Mouse (Mus musculus): ENCODE measurements around the gene Casp3. TPM values are rescaled to one million over a fixed set of nuclear protein-coding genes. Genes with fewer than 3 reads are reported as not detected.
"Not testable (repeated sequence)": the region's sequence is repeated elsewhere in the genome, so short reads cannot be mapped to it uniquely, and the experiment has no call there.

Casp3 gene
- 130 and 144 TPM in 2 replicates for polyA plus RNA-seq (2016; fragmentation: Nextera tagmentation; extraction: Ambion mirVana)

- Histone ChIP-seq H3K27ac (peak within 1 kb of the TSS; percentile 96), H3K9me3 (no peaks in the 10 kb centered on the region), H3K27me3 (ENCODE audit: insufficient read depth, poor library complexity, severe bottlenecking) (no peaks in the 10 kb centered on the region), H3K4me1 (replicated peaks) (peaks cover 38% of the 10 kb centered on the region), H3K36me3 (no peaks in the 10 kb centered on the region; the same call in 1 of the 2 replicates), H3K4me3 (peak within 1 kb of the TSS; percentile 93)
- 1% methylated on average over 53 of the region's 54 CpGs for WGBS
- peak; percentile 99 for DNase-seq (ENCODE audit: low spot score)
These were observed at the start of gene Casp3, which contains the start of gene Primpol for GRCm38 (mm10) chr8:46616879-46617689. TSS of gene Casp3 (plus strand) at chr8:46617291. TSS of gene Primpol (minus strand) at chr8:46617212.

DNA sequence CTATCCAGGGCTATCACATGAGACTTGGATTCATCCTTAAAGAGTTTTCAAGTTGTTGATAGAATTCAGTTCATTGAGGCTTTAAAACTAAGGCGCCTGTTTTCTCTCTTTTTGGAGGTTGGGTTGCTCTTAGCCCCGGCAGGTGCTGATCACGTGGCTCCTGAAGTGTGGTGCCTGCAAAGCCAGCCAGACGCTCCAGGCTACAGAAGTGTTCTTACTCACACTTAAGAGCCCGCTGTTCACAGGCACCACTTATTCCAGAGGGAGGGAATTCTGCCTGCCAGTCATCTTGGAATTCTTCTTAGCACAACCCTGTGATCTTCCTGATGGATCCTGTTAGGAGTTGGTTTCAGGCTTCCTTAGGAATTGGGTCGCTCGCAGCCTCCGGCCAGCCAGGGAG lies 49.1 kb upstream of the Casp3 start:
- 91% methylated on average over 8 of the region's 8 CpGs for WGBS
- no peak overlapping the region for H3K4me3 ChIP-seq
- no peaks in the 10 kb centered on the region; the same call in 1 of the 2 replicates for H3K4me1 ChIP-seq (replicated peaks)
- H3K36me3 ChIP-seq: peaks cover 50% of the 10 kb centered on the region
- no peak overlapping the region for H3K27ac ChIP-seq
- no peaks in the 10 kb centered on the region for H3K27me3 ChIP-seq (ENCODE audit: insufficient read depth, poor library complexity, severe bottlenecking)
- DNase-seq (ENCODE audit: low spot score): no peak
- H3K9me3 ChIP-seq: no peaks in the 10 kb centered on the region

- H3K27ac ChIP-seq: no peak overlapping the region
- H3K4me3 ChIP-seq: no peak overlapping the region
- WGBS: 89% methylated on average over 2 of the region's 2 CpGs
- H3K9me3 ChIP-seq: no peaks in the 10 kb centered on the region
- peaks cover 50% of the 10 kb centered on the region for H3K36me3 ChIP-seq
- H3K4me1 ChIP-seq (replicated peaks): peaks cover 3% of the 10 kb centered on the region; the same call in 1 of the 2 replicates
- H3K27me3 ChIP-seq (ENCODE audit: insufficient read depth, poor library complexity, severe bottlenecking): no peaks in the 10 kb centered on the region
- DNase-seq (ENCODE audit: low spot score): no peak
These were observed 48.1 kb upstream of the Casp3 start for GRCm38 (mm10) chr8:46568942-46569341.

GRCm38 (mm10) chr8:46569659-46570441 lies 47.2 kb upstream of the Casp3 start:
- peaks cover 58% of the 10 kb centered on the region for H3K36me3 ChIP-seq
- DNase-seq (ENCODE audit: low spot score): no peak
- H3K27ac ChIP-seq: no peak overlapping the region
- 93% methylated on average over 19 of the region's 19 CpGs for WGBS
- peaks cover 3% of the 10 kb centered on the region; the same call in 1 of the 2 replicates for H3K4me1 ChIP-seq (replicated peaks)
- no peaks in the 10 kb centered on the region for H3K27me3 ChIP-seq (ENCODE audit: insufficient read depth, poor library complexity, severe bottlenecking)
- H3K9me3 ChIP-seq: no peaks in the 10 kb centered on the region
- no peak overlapping the region for H3K4me3 ChIP-seq

DNA sequence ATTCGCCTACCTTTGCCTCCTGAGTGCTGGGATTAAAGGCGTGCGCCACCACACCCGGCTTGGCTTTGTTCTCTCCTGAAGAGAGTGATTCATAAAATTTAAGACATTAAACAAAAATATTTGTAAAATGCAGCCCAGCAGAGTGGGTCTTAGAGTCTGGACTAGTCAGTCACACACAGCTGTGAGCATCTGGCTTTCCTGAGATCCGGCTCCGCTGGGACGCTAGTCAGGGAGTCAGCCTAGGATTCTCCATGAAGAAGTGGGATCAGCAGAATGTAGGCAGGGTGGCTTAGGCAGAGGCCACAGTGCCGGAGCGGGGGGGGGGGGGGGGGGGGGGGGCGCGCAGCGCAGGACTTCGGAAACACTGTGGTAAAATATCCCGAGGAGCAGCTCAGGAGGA lies 46.4 kb upstream of the Casp3 start:
- Histone ChIP-seq H3K4me1 (replicated peaks) (peaks cover 3% of the 10 kb centered on the region; the same call in 1 of the 2 replicates), H3K9me3 (no peaks in the 10 kb centered on the region), H3K27ac (no peak overlapping the region), H3K36me3 (peaks cover 58% of the 10 kb centered on the region), H3K4me3 (no peak overlapping the region), H3K27me3 (ENCODE audit: insufficient read depth, poor library complexity, severe bottlenecking) (no peaks in the 10 kb centered on the region)
- no peak for DNase-seq (ENCODE audit: low spot score)
- 93% methylated on average over 10 of the region's 14 CpGs for WGBS

DNA sequence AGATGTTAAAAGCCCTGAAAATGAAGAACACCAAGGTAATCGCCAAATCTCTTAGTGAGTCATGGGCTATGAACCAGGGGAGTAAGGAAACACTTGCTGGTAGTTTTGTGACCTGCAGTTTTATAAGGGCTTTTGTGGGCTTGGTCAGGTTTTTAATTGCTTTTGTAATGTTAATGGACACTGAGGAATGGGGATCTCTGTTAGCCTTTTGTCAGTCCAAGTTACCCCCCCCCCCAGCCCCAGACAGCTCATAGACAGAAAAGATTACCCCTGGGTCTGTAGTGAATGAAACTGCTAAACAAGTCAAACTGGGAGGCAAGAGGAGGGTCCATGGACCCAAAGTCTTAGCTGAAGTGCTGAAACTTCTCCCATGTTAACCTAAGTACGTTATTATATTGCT lies 43.6 kb upstream of the Casp3 start:
- no peak for DNase-seq (ENCODE audit: low spot score)
- Histone ChIP-seq H3K36me3 (peaks cover 75% of the 10 kb centered on the region), H3K4me1 (replicated peaks) (0 out of 2 replicates have a peak, but pooled peaks cover 3% of the 10 kb centered on the region), H3K9me3 (no peaks in the 10 kb centered on the region), H3K27me3 (ENCODE audit: insufficient read depth, poor library complexity, severe bottlenecking) (no peaks in the 10 kb centered on the region), H3K4me3 (no peak overlapping the region), H3K27ac (no peak overlapping the region)
- WGBS: 88% methylated on average over 2 of the region's 2 CpGs

DNA sequence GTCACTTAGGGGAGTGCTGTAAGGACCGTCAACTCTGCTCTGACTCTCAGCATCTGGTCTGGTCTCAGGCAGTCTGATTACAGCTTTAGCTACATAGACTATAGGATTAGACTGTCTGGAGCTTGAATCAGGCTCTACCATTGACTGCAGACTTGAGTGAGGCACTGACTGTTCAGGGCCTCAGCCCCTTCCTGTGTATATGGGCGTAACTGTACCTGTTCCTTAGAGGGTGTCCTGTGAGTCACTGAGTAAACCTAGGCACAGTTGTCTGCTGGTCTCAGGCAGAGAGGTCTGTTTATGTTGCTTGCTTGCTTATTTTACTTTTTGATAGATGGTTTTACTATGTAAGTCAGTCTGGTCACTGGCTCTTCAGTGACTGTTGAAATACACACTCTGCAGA lies 43.1 kb upstream of the Casp3 start:
- H3K36me3 ChIP-seq: peaks cover 80% of the 10 kb centered on the region
- 92% methylated on average over 2 of the region's 2 CpGs for WGBS

GRCm38 (mm10) chr8:46578794-46579193 lies 38.3 kb upstream of the Casp3 start:
- no peaks in the 10 kb centered on the region for H3K27me3 ChIP-seq (ENCODE audit: insufficient read depth, poor library complexity, severe bottlenecking)
- peaks cover 88% of the 10 kb centered on the region for H3K36me3 ChIP-seq
- H3K4me1 ChIP-seq (replicated peaks): no peaks in the 10 kb centered on the region
- H3K9me3 ChIP-seq: no peaks in the 10 kb centered on the region
- 95% methylated on average over 9 of the region's 9 CpGs for WGBS
- H3K27ac ChIP-seq: no peak overlapping the region
- H3K4me3 ChIP-seq: no peak overlapping the region
- no peak for DNase-seq (ENCODE audit: low spot score)

More for the DNA sequence above, 43.1 kb upstream of the Casp3 start:
- Histone ChIP-seq H3K27me3 (ENCODE audit: insufficient read depth, poor library complexity, severe bottlenecking) (no peaks in the 10 kb centered on the region), H3K4me3 (no peak overlapping the region), H3K27ac (no peak overlapping the region), H3K9me3 (no peaks in the 10 kb centered on the region), H3K4me1 (replicated peaks) (0 out of 2 replicates have a peak, but pooled peaks cover 3% of the 10 kb centered on the region)
- no peak for DNase-seq (ENCODE audit: low spot score)

DNA sequence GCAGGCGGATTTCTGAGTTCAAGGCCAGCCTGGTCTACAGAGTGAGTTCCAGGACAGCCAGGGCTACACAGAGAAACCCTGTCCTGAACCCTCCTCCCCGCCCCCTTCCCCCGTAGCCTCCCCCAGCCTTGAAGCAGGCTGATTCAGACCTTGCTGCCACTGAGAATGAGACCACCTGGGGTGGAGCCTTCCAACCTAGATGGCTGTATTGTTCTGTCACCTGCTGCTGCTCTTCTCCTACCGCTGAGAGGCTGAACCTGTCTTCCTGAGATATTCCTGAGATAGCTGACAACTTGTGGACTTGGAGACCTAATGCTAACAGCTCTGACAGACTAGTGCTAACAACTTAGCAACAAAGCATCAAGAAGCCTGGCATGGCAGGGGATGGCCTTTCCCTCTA lies 32.8 kb upstream of the Casp3 start:
- peaks cover 42% of the 10 kb centered on the region for H3K36me3 ChIP-seq
- not testable (repeated sequence) for H3K4me1 ChIP-seq (replicated peaks); H3K4me3 ChIP-seq; DNase-seq (ENCODE audit: low spot score); H3K9me3 ChIP-seq; H3K27me3 ChIP-seq (ENCODE audit: insufficient read depth, poor library complexity, severe bottlenecking); H3K27ac ChIP-seq
- 42% methylated on average over 4 of the region's 4 CpGs for WGBS

DNA sequence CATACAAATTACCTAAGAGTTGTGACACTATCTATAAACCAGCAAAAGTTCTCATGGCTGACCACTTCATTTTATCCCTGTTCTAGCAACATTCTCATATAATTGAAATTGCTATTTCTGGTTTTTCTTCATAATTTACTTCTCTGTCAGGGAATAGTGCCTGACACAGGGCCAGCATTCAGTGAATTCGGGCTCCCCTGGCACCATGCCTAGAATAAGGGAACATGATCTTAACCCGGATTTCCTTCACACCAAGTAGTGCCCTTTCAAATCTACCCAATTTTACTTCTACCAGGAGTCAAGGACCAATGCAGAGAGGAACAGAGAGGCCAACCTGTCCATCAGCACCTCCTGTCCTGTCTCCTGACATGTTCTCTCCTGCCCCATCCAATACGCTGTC lies 31.5 kb upstream of the Casp3 start:
- 94% methylated on average over 3 of the region's 3 CpGs for WGBS
- Histone ChIP-seq H3K9me3 (no peaks in the 10 kb centered on the region), H3K4me3 (no peak overlapping the region), H3K27me3 (ENCODE audit: insufficient read depth, poor library complexity, severe bottlenecking) (no peaks in the 10 kb centered on the region), H3K36me3 (peaks cover 32% of the 10 kb centered on the region), H3K4me1 (replicated peaks) (no peaks in the 10 kb centered on the region), H3K27ac (no peak overlapping the region)
- DNase-seq (ENCODE audit: low spot score): no peak

DNA sequence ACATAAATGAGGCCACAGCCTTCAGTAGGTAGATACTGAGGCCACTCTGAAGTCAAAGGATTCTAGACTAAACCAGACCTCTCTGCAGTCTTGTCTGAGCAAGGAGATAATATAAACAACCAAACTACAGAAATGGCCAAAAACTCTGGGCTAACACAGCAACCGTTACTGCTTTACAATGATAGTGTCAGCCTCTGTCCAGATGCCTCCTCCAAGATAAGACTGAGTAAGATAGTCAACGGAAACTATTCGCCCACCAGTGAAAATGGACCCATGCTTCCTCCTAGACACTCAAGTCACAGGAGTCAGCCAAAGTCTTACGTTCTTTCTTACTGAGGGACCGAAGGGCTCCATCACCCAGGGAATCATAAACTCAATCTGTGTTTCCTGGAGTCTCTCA lies 29.2 kb upstream of the Casp3 start:
- Histone ChIP-seq H3K27ac (no peak overlapping the region), H3K4me3 (no peak overlapping the region), H3K27me3 (ENCODE audit: insufficient read depth, poor library complexity, severe bottlenecking) (no peaks in the 10 kb centered on the region), H3K9me3 (no peaks in the 10 kb centered on the region), H3K36me3 (peaks cover 9% of the 10 kb centered on the region), H3K4me1 (replicated peaks) (no peaks in the 10 kb centered on the region)
- WGBS: 93% methylated on average over 5 of the region's 5 CpGs
- no peak for DNase-seq (ENCODE audit: low spot score)

- Histone ChIP-seq H3K27ac (no peak overlapping the region), H3K9me3 (no peaks in the 10 kb centered on the region), H3K4me1 (replicated peaks) (no peaks in the 10 kb centered on the region), H3K36me3 (peaks cover 9% of the 10 kb centered on the region), H3K27me3 (ENCODE audit: insufficient read depth, poor library complexity, severe bottlenecking) (no peaks in the 10 kb centered on the region), H3K4me3 (no peak overlapping the region)
- no peak for DNase-seq (ENCODE audit: low spot score)
- WGBS: 91% methylated on average over 2 of the region's 2 CpGs
These were observed 28.4 kb upstream of the Casp3 start for GRCm38 (mm10) chr8:46588663-46589062.

DNA sequence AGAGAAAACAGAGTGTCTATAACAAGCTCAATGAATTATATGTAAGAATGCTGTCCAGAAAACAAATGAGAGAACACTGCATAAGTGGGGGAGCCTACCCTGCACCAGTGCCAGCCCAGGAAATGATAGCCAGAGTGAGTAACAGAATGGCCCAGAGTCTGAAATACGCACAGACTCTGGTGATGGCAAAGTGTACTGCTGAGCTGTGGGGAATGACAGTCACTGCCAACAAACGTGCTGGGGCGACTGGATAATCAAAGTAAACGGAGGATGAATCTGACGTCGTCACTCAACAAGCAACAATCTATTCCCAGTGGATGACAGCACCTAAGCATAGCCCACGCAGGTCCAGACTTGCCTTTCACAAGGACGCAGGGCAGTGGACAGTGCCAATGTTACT lies 24.0 kb upstream of the Casp3 start:
- Histone ChIP-seq H3K4me1 (replicated peaks) (no peaks in the 10 kb centered on the region), H3K27me3 (ENCODE audit: insufficient read depth, poor library complexity, severe bottlenecking) (no peaks in the 10 kb centered on the region), H3K4me3 (no peak overlapping the region), H3K9me3 (no peaks in the 10 kb centered on the region), H3K36me3 (peaks cover 13% of the 10 kb centered on the region), H3K27ac (no peak overlapping the region)
- WGBS: 84% methylated on average over 8 of the region's 8 CpGs
- DNase-seq (ENCODE audit: low spot score): no peak
